Mouse (Mus musculus): Measurements from ENCODE around the gene Rhbdf1.

DNA sequence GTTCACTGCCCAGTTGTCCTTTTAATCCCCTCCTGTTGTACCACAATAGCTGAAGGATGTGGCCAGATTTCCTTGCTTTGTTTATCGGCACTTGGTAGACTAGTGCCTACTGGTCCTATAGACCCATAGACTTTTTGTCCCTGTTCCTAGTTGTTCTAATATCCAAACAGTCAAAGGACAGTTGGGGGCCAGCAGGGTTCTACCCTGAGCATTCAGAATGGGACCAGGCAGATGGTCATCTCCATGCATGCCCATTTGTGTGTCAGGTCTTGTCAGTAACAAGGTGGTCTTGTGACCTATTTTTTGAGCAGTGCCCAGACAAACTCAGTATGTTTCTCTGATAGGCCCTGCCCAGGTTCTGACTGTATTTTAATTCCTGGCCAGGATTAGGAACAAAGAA, 4.9 kb upstream of the Rhbdf1 start:
- TF ChIP-seq GATA1 (IDR thresholded peaks at IDR 0.05; ENCODE audit: borderline replicate concordance, low read length) (no peak), FLI1 (IDR thresholded peaks at IDR 0.05; ENCODE audit: low read length) (no peak)
